Mouse (Mus musculus) small intestine, adult 2 months (tissue): ENCODE results near the gene Zdhhc25. TPM values are rescaled to one million over a fixed set of nuclear protein-coding genes. Genes with fewer than 3 reads are reported as not detected.

Source experiments
- H3K27ac ChIP-seq: fragments of 200-500 bp; 2 replicates; pipeline ENCODE4 v1.5.1; 2012; ENCODE audit warnings: low read depth, low read length, control low read depth, inconsistent platforms; ENCODE audit not compliant: insufficient read depth
- H3K27me3 ChIP-seq: fragments of 200-500 bp; 2 replicates; pipeline ENCODE4 v1.6.1; 2012; ENCODE audit warnings: mild to moderate bottlenecking, moderate library complexity, low read length, inconsistent platforms; ENCODE audit not compliant: control insufficient read depth, insufficient read depth
- H3K36me3 ChIP-seq: fragments of 200-500 bp; 2 replicates; pipeline ENCODE4 v1.6.1; 2012; ENCODE audit warnings: mild to moderate bottlenecking, low read length, control low read depth, inconsistent platforms; ENCODE audit not compliant: control insufficient read depth, insufficient read depth
- H3K4me1 ChIP-seq: fragments of 200-500 bp; 2 replicates; pipeline ENCODE4 v1.6.1; 2012; ENCODE audit warnings: low read length, inconsistent platforms, mixed read lengths; ENCODE audit not compliant: control insufficient read depth, insufficient read depth, insufficient read length
- H3K4me3 ChIP-seq: fragments of 200-500 bp; 2 replicates; pipeline ENCODE4 v1.5.1; 2012; ENCODE audit warnings: low read depth, mild to moderate bottlenecking, control low read depth, inconsistent platforms, low read length, moderate library complexity
- CTCF ChIP-seq: fragments of 200-500 bp; IDR thresholded peaks from 2 replicates; pipeline ENCODE4 v1.5.1; 2012; ENCODE audit warnings: low read depth, mild to moderate bottlenecking, control low read depth, inconsistent platforms, low read length, moderate library complexity, mixed read lengths; ENCODE audit not compliant: insufficient replicate concordance, insufficient read length; ENCODE audit errors: extremely low read depth
- POLR2A ChIP-seq: fragments of 200-500 bp; IDR thresholded peaks from 2 replicates; pipeline ENCODE4 v1.6.1; 2012; ENCODE audit warnings: low read depth, mild to moderate bottlenecking, control low read depth, inconsistent platforms, low read length, moderate library complexity
- WGBS: fragments of 180-500 bp; shearing (Covaris S2); methylation state at CpG from one replicate; pipeline ENCODE4 v1.1.7; 2018; 5-methylcytosine and 5-hydroxymethylcytosine counted together
- polyA plus RNA-seq: library from polyadenylated mRNA; depleted of rRNA; stranded (reverse); fragments of >200 nt; gene quantifications from 2 replicates; pipeline ENCODE4 v1.2.3, GENCODE M21; 2012; rRNA removed

Zdhhc25 gene
- polyA plus RNA-seq, 1 experiment = not detected

- WGBS = 65% methylated on average over 5 of the region's 5 CpGs
- no peaks in the 10 kb centered on the region for H3K27me3 ChIP-seq
- no peak for TF ChIP-seq CTCF
- no peaks in the 10 kb centered on the region for H3K4me1 ChIP-seq
- no peak overlapping the region for H3K27ac ChIP-seq
- no peaks in the 10 kb centered on the region for H3K36me3 ChIP-seq
- H3K4me3 ChIP-seq = no peak overlapping the region
Observed at GRCm38 (mm10) chr15:88635205-88635604, 35.1 kb downstream of the Zdhhc25 start.

GRCm38 (mm10) chr15:88651019-88651418, 50.9 kb downstream of the Zdhhc25 start:
- H3K4me3 ChIP-seq = no peak overlapping the region
- TF ChIP-seq CTCF = peak; percentile 67; the same call in 1 of the 2 replicates
- no peak for TF ChIP-seq POLR2A
- no peaks in the 10 kb centered on the region for H3K27me3 ChIP-seq
- no peak overlapping the region for H3K27ac ChIP-seq
- no peaks in the 10 kb centered on the region for H3K36me3 ChIP-seq
- no peaks in the 10 kb centered on the region for H3K4me1 ChIP-seq
- WGBS = 22% methylated on average over 13 of the region's 13 CpGs

Other genes starting within 250 kb of the Zdhhc25 start
- gene Brd1, start 133.9 kb downstream of the Zdhhc25 start, polyA plus RNA-seq = 6.9 and 15.7 TPM in 2 replicates
- gene Zbed4, start 151.4 kb downstream of the Zdhhc25 start, polyA plus RNA-seq = 2.9 and 3.9 TPM in 2 replicates
- 14.5 and 16.4 TPM in 2 replicates for gene Alg12, start 219.0 kb downstream of the Zdhhc25 start, polyA plus RNA-seq
- 55.7 and 59.1 TPM in 2 replicates for gene Creld2, start 219.3 kb downstream of the Zdhhc25 start, polyA plus RNA-seq